Mouse (Mus musculus) small intestine, adult 2 months (tissue): ENCODE results near the gene Chst11. TPM values are rescaled to one million over a fixed set of nuclear protein-coding genes. Genes with fewer than 3 reads are reported as not detected.

ENCODE experiments used
- H3K27ac ChIP-seq: fragments of 200-500 bp; 2 replicates; pipeline ENCODE4 v1.5.1; 2012; ENCODE audit warnings: low read depth, low read length, control low read depth, inconsistent platforms; ENCODE audit not compliant: insufficient read depth
- H3K27me3 ChIP-seq: fragments of 200-500 bp; 2 replicates; pipeline ENCODE4 v1.6.1; 2012; ENCODE audit warnings: mild to moderate bottlenecking, moderate library complexity, low read length, inconsistent platforms; ENCODE audit not compliant: control insufficient read depth, insufficient read depth
- H3K36me3 ChIP-seq: fragments of 200-500 bp; 2 replicates; pipeline ENCODE4 v1.6.1; 2012; ENCODE audit warnings: mild to moderate bottlenecking, low read length, control low read depth, inconsistent platforms; ENCODE audit not compliant: control insufficient read depth, insufficient read depth
- H3K4me1 ChIP-seq: fragments of 200-500 bp; 2 replicates; pipeline ENCODE4 v1.6.1; 2012; ENCODE audit warnings: low read length, inconsistent platforms, mixed read lengths; ENCODE audit not compliant: control insufficient read depth, insufficient read depth, insufficient read length
- H3K4me3 ChIP-seq: fragments of 200-500 bp; 2 replicates; pipeline ENCODE4 v1.5.1; 2012; ENCODE audit warnings: low read depth, mild to moderate bottlenecking, control low read depth, inconsistent platforms, low read length, moderate library complexity
- CTCF ChIP-seq: fragments of 200-500 bp; IDR thresholded peaks from 2 replicates; pipeline ENCODE4 v1.5.1; 2012; ENCODE audit warnings: low read depth, mild to moderate bottlenecking, control low read depth, inconsistent platforms, low read length, moderate library complexity, mixed read lengths; ENCODE audit not compliant: insufficient replicate concordance, insufficient read length; ENCODE audit errors: extremely low read depth
- POLR2A ChIP-seq: fragments of 200-500 bp; IDR thresholded peaks from 2 replicates; pipeline ENCODE4 v1.6.1; 2012; ENCODE audit warnings: low read depth, mild to moderate bottlenecking, control low read depth, inconsistent platforms, low read length, moderate library complexity
- WGBS: fragments of 180-500 bp; shearing (Covaris S2); methylation state at CpG from one replicate; pipeline ENCODE4 v1.1.7; 2018; 5-methylcytosine and 5-hydroxymethylcytosine counted together
- polyA plus RNA-seq: library from polyadenylated mRNA; depleted of rRNA; stranded (reverse); fragments of >200 nt; gene quantifications from 2 replicates; pipeline ENCODE4 v1.2.3, GENCODE M21; 2012

Chst11 gene
- polyA plus RNA-seq, 1 experiment: 5.5 TPM

DNA sequence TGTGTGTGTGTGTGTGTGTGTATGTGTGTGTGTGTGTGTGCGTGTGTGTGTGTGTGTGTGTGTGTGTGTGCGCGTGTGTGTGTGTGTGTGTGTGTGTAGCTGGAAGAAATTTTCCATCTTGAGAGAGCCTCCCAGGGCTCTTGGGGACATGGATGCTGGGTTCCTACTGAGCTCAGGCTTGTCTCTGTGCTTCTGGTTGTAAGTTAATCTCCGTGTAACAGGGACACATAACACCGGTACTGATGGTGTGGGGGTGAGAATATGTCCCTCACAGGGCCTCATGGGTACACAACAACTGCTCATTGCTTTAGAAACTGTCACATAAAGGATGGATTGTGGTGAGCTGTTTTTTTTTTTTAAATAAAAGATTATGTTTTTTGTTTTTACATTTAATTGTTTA is 33.2 kb downstream of the Chst11 start:
- H3K27ac ChIP-seq: no peak overlapping the region
- H3K27me3 ChIP-seq: no peaks in the 10 kb centered on the region
- TF ChIP-seq CTCF (no peak), POLR2A (no peak)
- H3K4me3 ChIP-seq: no peak overlapping the region
- WGBS: 79% methylated on average over 5 of the region's 5 CpGs
- H3K36me3 ChIP-seq: no peaks in the 10 kb centered on the region
- H3K4me1 ChIP-seq: no peaks in the 10 kb centered on the region

- TF ChIP-seq CTCF (no peak), POLR2A (no peak)
- H3K4me3 ChIP-seq: no peak overlapping the region
- no peak overlapping the region for H3K27ac ChIP-seq
- H3K36me3 ChIP-seq: no peaks in the 10 kb centered on the region
- no peaks in the 10 kb centered on the region for H3K27me3 ChIP-seq
- no peaks in the 10 kb centered on the region for H3K4me1 ChIP-seq
- WGBS: 87% methylated on average over 19 of the region's 19 CpGs
Observed at GRCm38 (mm10) chr10:83019497-83020270, 34.4 kb downstream of the Chst11 start.

- TF ChIP-seq CTCF: no peak
- no peak for TF ChIP-seq POLR2A
- WGBS: 100% methylated on average over 1 of the region's 1 CpGs
- no peak overlapping the region for H3K4me3 ChIP-seq
- no peaks in the 10 kb centered on the region for H3K27me3 ChIP-seq
- no peaks in the 10 kb centered on the region for H3K4me1 ChIP-seq
- no peak overlapping the region for H3K27ac ChIP-seq
- no peaks in the 10 kb centered on the region for H3K36me3 ChIP-seq
Observed at GRCm38 (mm10) chr10:83022616-83023015, 37.3 kb downstream of the Chst11 start.

DNA sequence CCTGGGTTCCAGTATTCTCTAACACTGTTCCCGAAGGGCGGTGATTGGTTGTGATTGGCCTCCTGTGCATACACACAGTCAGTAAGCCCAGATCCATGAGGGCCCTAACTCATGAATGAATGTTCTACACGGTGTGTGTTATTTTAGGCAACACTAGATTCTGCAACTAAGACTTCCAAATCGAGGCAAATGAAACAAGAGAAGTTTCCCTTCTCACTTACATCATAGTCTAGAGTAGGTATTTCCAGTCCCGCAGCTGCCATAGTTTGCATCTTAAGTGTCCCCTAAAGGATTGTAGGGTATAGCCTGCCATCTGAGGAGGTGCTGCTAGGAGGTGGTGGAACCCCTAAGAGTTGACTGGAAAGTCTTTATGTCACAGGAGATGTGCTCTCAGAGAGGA is 40.9 kb downstream of the Chst11 start:
- no peaks in the 10 kb centered on the region for H3K27me3 ChIP-seq
- H3K27ac ChIP-seq: no peak overlapping the region
- no peak for TF ChIP-seq CTCF
- TF ChIP-seq POLR2A: no peak
- H3K4me3 ChIP-seq: no peak overlapping the region
- no peaks in the 10 kb centered on the region for H3K36me3 ChIP-seq
- peaks cover 4% of the 10 kb centered on the region; the same call in 1 of the 2 replicates for H3K4me1 ChIP-seq
- 88% methylated on average over 5 of the region's 5 CpGs for WGBS

DNA sequence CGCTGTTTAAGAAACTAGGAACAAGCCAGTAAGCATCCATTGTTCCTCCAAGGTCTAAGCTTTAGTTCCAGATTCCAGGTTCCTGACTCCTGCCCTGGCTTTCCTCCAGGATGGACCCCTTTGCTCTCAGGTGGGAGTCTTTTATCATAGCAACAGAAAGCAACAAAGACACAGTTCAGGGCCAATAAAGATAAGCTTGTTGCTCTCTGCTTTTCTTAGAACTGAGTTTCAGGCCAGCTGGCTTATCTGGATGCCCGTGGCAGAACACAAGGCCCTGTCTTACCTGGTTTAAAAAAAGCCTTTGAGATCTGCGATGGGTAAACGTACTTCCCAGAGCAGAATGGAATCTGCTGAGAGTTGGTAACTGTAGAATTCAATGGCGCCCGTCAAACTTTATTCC is 42.4 kb downstream of the Chst11 start:
- Histone ChIP-seq H3K27ac (no peak overlapping the region), H3K4me1 (peaks cover 13% of the 10 kb centered on the region; the same call in 1 of the 2 replicates), H3K4me3 (no peak overlapping the region), H3K27me3 (no peaks in the 10 kb centered on the region), H3K36me3 (no peaks in the 10 kb centered on the region)
- no peak for TF ChIP-seq CTCF
- TF ChIP-seq POLR2A: no peak
- WGBS: 52% methylated on average over 6 of the region's 6 CpGs

GRCm38 (mm10) chr10:83030103-83030661 is 44.9 kb downstream of the Chst11 start:
- no peaks in the 10 kb centered on the region for H3K27me3 ChIP-seq
- peaks cover 22% of the 10 kb centered on the region for H3K4me1 ChIP-seq
- TF ChIP-seq POLR2A (no peak), CTCF (no peak)
- H3K36me3 ChIP-seq: no peaks in the 10 kb centered on the region
- no peak overlapping the region for H3K4me3 ChIP-seq
- 33% methylated on average over 5 of the region's 5 CpGs for WGBS
- no peak overlapping the region for H3K27ac ChIP-seq

DNA sequence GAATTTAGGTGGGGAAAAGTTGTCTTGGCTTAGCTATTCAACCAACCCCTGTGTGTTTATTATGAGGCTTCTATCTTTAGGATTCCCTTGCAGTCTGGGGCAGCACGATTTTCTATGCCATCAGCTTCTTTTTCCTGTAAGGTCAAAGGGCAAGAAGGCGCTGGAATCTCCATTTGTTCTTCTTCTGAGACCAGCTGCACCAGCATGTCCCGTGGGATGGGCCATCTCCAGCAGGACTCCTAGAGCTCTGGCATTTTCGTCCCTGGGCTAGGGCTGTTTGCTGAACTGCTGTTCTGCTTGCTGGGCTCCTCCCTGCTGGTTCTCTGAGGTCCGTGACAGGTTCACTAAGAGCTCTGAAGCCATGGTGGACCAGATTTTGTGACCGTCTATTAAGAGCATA is 45.6 kb downstream of the Chst11 start:
- Histone ChIP-seq H3K36me3 (no peaks in the 10 kb centered on the region), H3K4me3 (no peak overlapping the region), H3K27ac (no peak overlapping the region), H3K27me3 (no peaks in the 10 kb centered on the region), H3K4me1 (peaks cover 22% of the 10 kb centered on the region)
- TF ChIP-seq POLR2A (no peak), CTCF (no peak)
- 39% methylated on average over 6 of the region's 6 CpGs for WGBS
